Mouse (Mus musculus) cerebellum, postnatal 25 days (tissue): ENCODE measurements around the gene Slc22a23.

Experiments
- DNase-seq, 2 experiments: peaks; one replicate each; pipeline ENCODE4 v3.0.0; 2021; ENCODE audit warnings: mixed read lengths in 2 of 2

Slc22a23 gene

GRCm38 (mm10) chr13:34343719-34344375 is 1.1 kb downstream of the Slc22a23 start:
- peak; percentile 52 to 57 for DNase-seq

GRCm38 (mm10) chr13:34342286-34342890 is 2.6 kb downstream of the Slc22a23 start:
- no peak for DNase-seq

- DNase-seq, result no peak
Observed at GRCm38 (mm10) chr13:34336895-34337294, 8.1 kb downstream of the Slc22a23 start.

DNA sequence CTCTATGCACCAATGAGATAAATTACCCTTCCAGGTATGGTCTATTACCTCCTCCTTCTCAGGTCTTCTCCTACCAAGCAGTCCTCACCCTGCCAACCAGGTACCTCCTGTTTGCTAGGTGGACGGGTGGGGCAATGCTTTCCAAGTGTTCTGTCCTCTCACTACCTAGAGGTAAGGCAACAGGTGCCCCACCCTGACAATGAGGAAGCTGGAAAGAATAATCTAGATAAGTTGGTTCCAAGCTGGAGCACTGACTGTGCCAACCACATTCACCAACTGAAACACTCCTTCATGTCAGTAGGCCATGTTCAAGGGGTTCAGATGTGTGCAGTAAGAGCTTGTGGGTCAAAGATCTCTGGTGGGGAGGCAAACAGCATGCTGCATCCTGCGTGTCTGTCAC is 10.1 kb downstream of the Slc22a23 start:
- no peak for DNase-seq

DNA sequence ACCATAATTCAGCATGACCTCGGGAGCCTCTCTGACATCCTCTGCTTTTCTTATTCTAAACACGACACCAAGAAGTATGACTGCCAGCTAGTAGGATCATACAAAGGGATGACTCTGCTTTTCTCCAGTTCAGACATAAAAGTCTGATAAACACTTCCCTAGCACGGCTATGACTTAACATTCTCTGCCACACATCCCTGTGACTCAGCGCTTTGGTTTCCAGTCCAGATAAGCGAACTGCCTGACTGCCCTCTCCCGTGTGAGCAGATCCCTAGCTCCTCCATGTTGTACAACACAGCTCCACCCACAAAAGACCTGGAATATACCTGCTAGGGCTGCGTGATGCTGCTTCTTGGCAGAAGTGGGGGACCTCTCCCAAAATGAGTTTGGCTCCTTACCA is 12.2 kb downstream of the Slc22a23 start:
- no peak for DNase-seq

GRCm38 (mm10) chr13:34331399-34332186 is 13.4 kb downstream of the Slc22a23 start:
- no peak for DNase-seq

- no peak for DNase-seq
Observed at GRCm38 (mm10) chr13:34329589-34329988, 15.4 kb downstream of the Slc22a23 start.

DNA sequence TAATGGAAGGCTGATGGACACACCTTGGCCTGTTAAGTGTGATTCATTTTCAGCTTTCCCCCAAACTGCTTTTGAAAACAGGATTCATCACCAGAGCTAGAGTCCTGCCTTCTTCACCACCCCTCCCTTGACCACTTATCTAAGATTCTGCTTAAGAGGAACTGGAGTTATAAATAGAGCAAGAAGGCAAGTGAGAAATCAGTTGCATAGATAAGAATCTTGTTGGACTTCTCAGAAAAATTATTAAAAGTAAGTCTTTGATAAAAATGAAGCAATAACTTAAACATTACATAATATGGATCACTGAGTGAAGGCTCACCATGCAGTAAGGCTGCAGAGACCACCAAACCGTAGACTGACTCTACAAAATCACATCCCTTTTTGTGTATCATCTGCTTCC is 18.0 kb downstream of the Slc22a23 start:
- no peak for DNase-seq

- DNase-seq, result no peak
Observed at GRCm38 (mm10) chr13:34323361-34323760, 21.6 kb downstream of the Slc22a23 start.

GRCm38 (mm10) chr13:34320482-34320881 is 24.5 kb downstream of the Slc22a23 start:
- no peak for DNase-seq

DNA sequence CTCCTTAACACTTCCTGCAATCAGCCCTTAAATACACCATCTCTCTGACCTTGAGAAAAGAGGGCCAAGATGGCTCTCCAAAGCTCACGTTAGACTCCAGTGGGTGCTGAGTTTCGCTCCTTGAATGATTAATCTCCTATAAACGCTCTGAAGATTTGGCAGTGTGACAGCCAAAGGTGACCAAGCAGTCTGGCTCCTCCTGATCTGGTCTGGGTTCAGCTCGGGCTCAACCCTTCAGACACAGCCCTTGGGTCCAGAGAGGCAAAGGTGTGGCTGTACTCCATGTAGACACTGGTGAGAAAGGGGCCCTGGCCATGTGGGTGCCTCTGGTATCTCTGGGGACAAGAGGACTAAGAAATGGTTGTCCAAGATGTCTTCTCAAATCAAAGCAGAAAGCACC is 27.9 kb downstream of the Slc22a23 start:
- DNase-seq, result no peak

DNA sequence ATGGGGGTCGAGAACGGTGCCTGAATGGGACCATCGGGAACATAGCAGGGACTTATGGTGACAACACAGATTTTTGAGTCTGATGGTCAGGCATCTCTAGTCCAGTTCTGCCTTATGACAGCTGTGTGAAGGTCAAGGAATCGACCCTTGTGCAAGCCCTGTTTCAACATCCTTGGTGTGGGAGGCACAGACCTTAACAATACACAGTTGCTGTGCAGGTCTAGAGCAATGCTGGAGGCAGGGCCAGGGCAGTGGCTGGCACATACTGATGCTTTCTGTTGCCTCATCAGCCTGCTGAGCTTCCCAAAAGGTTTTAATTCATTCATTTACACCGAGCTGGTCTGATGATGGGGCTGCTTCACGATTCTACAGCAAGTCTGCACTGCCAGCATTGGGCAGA is 28.5 kb downstream of the Slc22a23 start:
- DNase-seq, result no peak

DNA sequence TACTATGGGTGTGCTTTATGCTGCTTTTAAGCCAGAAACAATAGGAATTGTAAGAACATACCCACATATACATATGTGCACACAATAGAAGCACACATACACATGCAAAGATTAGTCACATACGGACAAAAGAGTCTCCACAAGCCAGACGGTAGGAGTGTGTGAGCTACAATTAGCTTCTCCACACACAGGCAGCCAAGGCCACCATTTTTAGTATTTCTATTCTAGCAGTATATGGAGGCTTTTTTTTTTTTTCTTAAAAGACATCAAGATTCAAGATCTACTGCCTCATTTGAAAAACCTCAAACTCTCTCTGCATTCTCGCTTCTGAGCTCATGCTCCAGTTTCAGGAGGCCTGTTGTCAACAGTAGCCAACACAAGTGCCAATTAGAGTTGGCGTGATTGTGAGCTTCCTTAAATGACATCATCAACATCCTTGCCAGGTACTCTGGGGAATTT is 31.9 kb downstream of the Slc22a23 start:
- peak in 1 of 2 experiments; percentile 18 for DNase-seq

GRCm38 (mm10) chr13:34312346-34313002 is 32.5 kb downstream of the Slc22a23 start:
- DNase-seq, result no peak

- DNase-seq, result no peak
Observed at GRCm38 (mm10) chr13:34311593-34311992, 33.4 kb downstream of the Slc22a23 start.

GRCm38 (mm10) chr13:34308604-34308927 is 36.4 kb downstream of the Slc22a23 start:
- no peak for DNase-seq

GRCm38 (mm10) chr13:34307696-34308603 is 37.0 kb downstream of the Slc22a23 start:
- DNase-seq, result no peak

GRCm38 (mm10) chr13:34305964-34306671 is 38.9 kb downstream of the Slc22a23 start:
- no peak for DNase-seq

DNA sequence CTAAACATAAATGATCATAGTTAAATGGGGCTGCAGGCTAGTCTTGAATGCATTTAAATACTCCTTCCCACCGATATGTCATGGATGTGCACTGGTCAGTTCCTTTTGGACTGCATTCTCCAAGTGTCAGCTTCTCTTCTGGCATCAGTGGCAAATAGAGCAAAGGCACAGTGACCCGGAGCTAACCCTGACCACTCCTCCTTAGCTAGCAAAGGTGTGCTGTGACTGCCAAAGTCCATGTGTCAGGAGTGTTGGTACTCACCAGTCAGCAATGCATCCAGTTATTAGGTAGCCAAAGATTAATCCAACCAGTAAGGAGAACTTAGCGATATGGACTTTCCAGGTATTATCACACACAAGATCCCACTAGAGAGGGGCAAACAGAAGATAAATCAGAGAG is 40.1 kb downstream of the Slc22a23 start:
- no peak for DNase-seq

- no peak for DNase-seq
Observed at GRCm38 (mm10) chr13:34303386-34304016, 41.5 kb downstream of the Slc22a23 start.

DNA sequence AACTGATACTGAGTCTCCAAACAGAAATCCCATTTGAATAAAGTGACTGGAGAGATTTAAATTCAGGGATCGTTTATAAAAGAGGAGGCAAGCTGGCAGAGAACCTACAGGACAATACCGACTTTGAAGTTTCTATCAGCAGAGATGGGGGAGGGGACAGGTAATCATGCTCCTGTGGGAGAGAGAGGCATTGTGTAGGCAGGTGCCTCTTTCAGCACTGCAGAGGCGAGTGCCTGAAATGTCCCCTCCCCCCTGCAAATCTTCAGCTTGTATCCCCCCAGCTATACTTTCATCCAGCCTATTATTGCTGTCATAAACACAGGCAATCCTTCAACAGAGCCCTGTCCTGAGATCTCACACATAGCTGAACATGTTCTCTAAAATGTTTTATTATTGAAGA is 43.4 kb downstream of the Slc22a23 start:
- no peak for DNase-seq
